Mouse (Mus musculus): ENCODE data around the gene Cdkn2d. TPM values are rescaled to one million over a fixed set of nuclear protein-coding genes. Genes with fewer than 3 reads are reported as not detected.
"Not testable (repeated sequence)": the region's sequence is repeated elsewhere in the genome, so short reads cannot be mapped to it uniquely, and the experiment has no call there.

Gene Cdkn2d
- polyA plus RNA-seq, 1 experiment from 2014 or later = 129 TPM

- Histone ChIP-seq H3K9ac (replicated peaks) (no peak overlapping the region), H3K4me2 (no peak overlapping the region), H3K36me3 (no peaks in the 10 kb centered on the region), H3K27ac (replicated peaks) (no peak overlapping the region), H3K4me3 (replicated peaks) (no peak overlapping the region), H3K4me1 (peaks cover 6% of the 10 kb centered on the region; the same call in 1 of the 2 replicates), H3K9me3 (replicated peaks) (no peaks in the 10 kb centered on the region), H3K27me3 (replicated peaks) (peaks cover 15% of the 10 kb centered on the region)
- no peak for ATAC-seq (ENCODE audit: low FRiP score)
- WGBS = 95% methylated on average over 9 of the region's 9 CpGs
Observed at GRCm38 (mm10) chr9:21314367-21315140, 23.3 kb upstream of the Cdkn2d start.

DNA sequence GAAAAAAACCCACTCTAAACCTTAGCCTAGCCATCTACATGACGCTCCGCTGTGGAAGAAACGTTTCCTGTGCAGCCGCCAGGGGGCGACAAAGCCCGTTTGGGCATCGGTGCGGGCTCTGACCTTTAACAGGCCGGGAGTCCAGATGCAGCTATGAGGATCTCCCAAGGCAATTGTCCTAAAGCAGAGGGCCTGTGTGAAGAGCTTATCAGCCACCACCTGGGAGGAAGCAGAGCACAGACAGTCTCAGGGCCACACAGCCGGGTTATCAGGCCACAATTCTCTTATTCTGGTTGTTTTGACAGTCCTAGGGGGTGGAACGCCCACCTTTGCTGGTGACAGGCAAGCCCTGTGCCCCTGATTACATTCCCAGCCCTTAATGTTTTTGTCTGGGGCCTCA is 22.2 kb upstream of the Cdkn2d start:
- Histone ChIP-seq H3K36me3 (no peaks in the 10 kb centered on the region), H3K9ac (replicated peaks) (no peak overlapping the region), H3K27ac (replicated peaks) (no peak overlapping the region), H3K9me3 (replicated peaks) (no peaks in the 10 kb centered on the region), H3K4me2 (no peak overlapping the region), H3K4me3 (replicated peaks) (no peak overlapping the region), H3K27me3 (replicated peaks) (peaks cover 15% of the 10 kb centered on the region), H3K4me1 (peaks cover 6% of the 10 kb centered on the region; the same call in 1 of the 2 replicates)
- peak; percentile 60; the same call in 1 of the 2 replicates for ATAC-seq (ENCODE audit: low FRiP score)
- 9% methylated on average over 11 of the region's 11 CpGs for WGBS

- Histone ChIP-seq H3K4me1 (peaks cover 6% of the 10 kb centered on the region; the same call in 1 of the 2 replicates), H3K27me3 (replicated peaks) (peaks cover 15% of the 10 kb centered on the region), H3K27ac (replicated peaks) (no peak within 1 kb of the TSS), H3K9ac (replicated peaks) (no peak within 1 kb of the TSS; the same call in 1 of the 2 replicates), H3K36me3 (no peaks in the 10 kb centered on the region), H3K4me3 (replicated peaks) (peak within 1 kb of the TSS; percentile 35), H3K4me2 (peak within 1 kb of the TSS; percentile 50), H3K9me3 (replicated peaks) (no peaks in the 10 kb centered on the region)
- WGBS = 11% methylated on average over 33 of the region's 35 CpGs
- ATAC-seq (ENCODE audit: low FRiP score) = peak; percentile 5; the same call in 1 of the 2 replicates
Observed at GRCm38 (mm10) chr9:21312134-21312533, 20.9 kb upstream of the Cdkn2d start, which contains the start of gene Ap1m2. Ap1m2 (minus strand) TSS chr9:21312337.

DNA sequence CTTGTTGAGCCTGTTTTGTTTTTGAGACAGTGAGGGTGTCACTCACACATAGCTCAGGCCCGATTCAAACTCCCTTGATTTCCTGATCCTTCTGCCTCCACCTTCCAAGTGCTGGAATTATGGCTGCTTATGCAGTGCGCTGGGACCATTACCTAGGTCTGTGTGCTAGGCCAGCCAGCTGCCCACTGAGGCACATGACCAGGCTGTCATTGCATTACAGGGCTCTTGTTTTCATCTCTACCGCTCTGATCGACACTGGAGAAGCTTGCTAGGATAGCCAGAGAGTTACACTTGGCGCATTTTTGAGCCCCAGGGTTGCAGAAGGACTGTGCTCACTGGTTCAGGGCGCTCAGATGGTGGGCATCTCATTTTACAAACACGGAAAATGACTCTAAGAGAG is 20.5 kb upstream of the Cdkn2d start:
- whole genome bisulfite sequencing = 25% methylated on average over 7 of the region's 7 CpGs
- H3K4me2 ChIP-seq = peak overlapping the region; percentile 50
- H3K9me3 ChIP-seq (replicated peaks) = no peaks in the 10 kb centered on the region
- H3K4me3 ChIP-seq (replicated peaks) = peak overlapping the region; percentile 35
- no peaks in the 10 kb centered on the region for H3K36me3 ChIP-seq
- H3K9ac ChIP-seq (replicated peaks) = no peak overlapping the region
- ATAC-seq (ENCODE audit: low FRiP score) = no peak
- no peak overlapping the region for H3K27ac ChIP-seq (replicated peaks)
- peaks cover 15% of the 10 kb centered on the region for H3K27me3 ChIP-seq (replicated peaks)
- H3K4me1 ChIP-seq = peaks cover 6% of the 10 kb centered on the region; the same call in 1 of the 2 replicates

DNA sequence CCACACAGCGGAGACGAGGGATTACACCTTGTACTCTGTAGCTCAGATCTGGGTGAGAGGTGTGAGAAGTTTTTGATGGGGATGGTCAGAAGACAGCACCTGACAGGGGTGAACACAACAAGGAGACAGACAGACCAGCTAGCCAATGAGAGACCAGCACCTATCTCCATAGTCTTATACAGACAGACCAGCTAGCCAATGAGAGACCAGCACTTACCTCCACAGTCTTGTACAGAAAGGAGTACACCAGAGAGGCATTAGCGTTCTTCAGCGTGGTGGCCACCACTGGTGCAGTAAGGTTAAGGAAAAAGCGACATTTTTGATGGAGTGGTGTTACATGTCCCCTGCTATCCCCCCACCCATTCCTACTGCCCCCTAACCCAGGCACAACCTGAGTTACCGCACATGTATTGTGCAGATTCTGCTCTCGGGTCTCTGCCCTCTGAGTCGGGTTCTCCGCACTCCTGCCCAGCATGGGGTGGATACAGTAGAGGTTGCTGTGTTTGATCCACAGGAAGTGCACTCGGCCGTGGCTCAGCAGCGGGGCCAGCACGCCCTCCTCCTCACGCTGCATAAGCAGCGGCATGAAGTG is 18.0 kb upstream of the Cdkn2d start:
- H3K9me3 ChIP-seq (replicated peaks) = no peaks in the 10 kb centered on the region
- ATAC-seq (ENCODE audit: low FRiP score) = no peak

GRCm38 (mm10) chr9:21305065-21305464 is 13.9 kb upstream of the Cdkn2d start:
- H3K36me3 ChIP-seq = no peaks in the 10 kb centered on the region
- no peaks in the 10 kb centered on the region for H3K9me3 ChIP-seq (replicated peaks)
- no peak for ATAC-seq (ENCODE audit: low FRiP score)
- no peaks in the 10 kb centered on the region for H3K27me3 ChIP-seq (replicated peaks)
- no peaks in the 10 kb centered on the region for H3K4me1 ChIP-seq
- no peak overlapping the region for H3K27ac ChIP-seq (replicated peaks)
- WGBS = 85% methylated on average over 7 of the region's 7 CpGs
- no peak overlapping the region for H3K4me2 ChIP-seq
- no peak overlapping the region for H3K4me3 ChIP-seq (replicated peaks)
- no peak overlapping the region for H3K9ac ChIP-seq (replicated peaks)

More for the DNA sequence above, 18.0 kb upstream of the Cdkn2d start:
- Histone ChIP-seq H3K4me1 (peaks cover 6% of the 10 kb centered on the region; the same call in 1 of the 2 replicates), H3K4me3 (replicated peaks) (no peak overlapping the region), H3K36me3 (no peaks in the 10 kb centered on the region), H3K4me2 (no peak overlapping the region), H3K9ac (replicated peaks) (no peak overlapping the region), H3K27me3 (replicated peaks) (peaks cover 15% of the 10 kb centered on the region), H3K27ac (replicated peaks) (no peak overlapping the region)
- 70% methylated on average over 15 of the region's 15 CpGs for WGBS

- Histone ChIP-seq H3K27me3 (replicated peaks) (no peaks in the 10 kb centered on the region), H3K27ac (replicated peaks) (no peak overlapping the region), H3K4me3 (replicated peaks) (no peak overlapping the region), H3K4me1 (no peaks in the 10 kb centered on the region), H3K9ac (replicated peaks) (no peak overlapping the region), H3K36me3 (no peaks in the 10 kb centered on the region), H3K4me2 (no peak overlapping the region), H3K9me3 (replicated peaks) (no peaks in the 10 kb centered on the region)
- no peak for ATAC-seq (ENCODE audit: low FRiP score)
- WGBS = 94% methylated on average over 10 of the region's 10 CpGs
Observed at GRCm38 (mm10) chr9:21299014-21299413, 7.8 kb upstream of the Cdkn2d start.

GRCm38 (mm10) chr9:21292271-21292670 is 1.1 kb upstream of the Cdkn2d start:
- WGBS = 97% methylated on average over 3 of the region's 3 CpGs
- no peak overlapping the region for H3K4me2 ChIP-seq
- H3K9me3 ChIP-seq (replicated peaks) = no peaks in the 10 kb centered on the region
- H3K36me3 ChIP-seq = no peaks in the 10 kb centered on the region
- no peaks in the 10 kb centered on the region for H3K27me3 ChIP-seq (replicated peaks)
- H3K27ac ChIP-seq (replicated peaks) = no peak overlapping the region
- no peak overlapping the region for H3K9ac ChIP-seq (replicated peaks)
- H3K4me1 ChIP-seq = peaks cover 26% of the 10 kb centered on the region
- no peak for ATAC-seq (ENCODE audit: low FRiP score)
- H3K4me3 ChIP-seq (replicated peaks) = no peak overlapping the region

DNA sequence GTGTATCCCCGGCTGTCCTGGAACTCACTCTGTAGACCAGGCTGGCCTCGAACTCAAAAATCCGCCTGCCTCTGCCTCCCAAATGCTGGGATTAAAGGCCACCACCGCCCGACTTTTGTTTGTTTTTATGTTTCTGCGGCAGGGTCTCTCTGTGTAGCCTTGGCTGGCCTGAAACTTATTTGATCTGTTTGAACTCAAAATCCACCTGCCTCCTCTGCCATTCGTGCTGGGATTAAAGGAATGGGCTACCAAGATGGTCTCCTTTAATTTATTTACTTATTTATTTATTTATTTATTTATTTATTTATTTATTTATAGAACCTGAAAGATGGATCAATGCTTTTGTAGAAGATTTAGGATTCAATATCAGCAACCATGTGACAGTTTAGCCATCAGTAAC is 661 bp upstream of the Cdkn2d start:
- H3K4me2 ChIP-seq = peak overlapping the region; percentile 79

GRCm38 (mm10) chr9:21290589-21290988 is 618 bp downstream of the Cdkn2d start:
- WGBS = 0% methylated on average over 20 of the region's 20 CpGs
- Histone ChIP-seq H3K9ac (replicated peaks) (peak overlapping the region; percentile 86), H3K9me3 (replicated peaks) (no peaks in the 10 kb centered on the region), H3K4me3 (replicated peaks) (peak overlapping the region; percentile 81), H3K36me3 (peaks cover 2% of the 10 kb centered on the region; the same call in 1 of the 2 replicates), H3K27ac (replicated peaks) (peak overlapping the region; percentile 88), H3K4me2 (peak overlapping the region; percentile 79), H3K27me3 (replicated peaks) (no peaks in the 10 kb centered on the region), H3K4me1 (peaks cover 40% of the 10 kb centered on the region)
- ATAC-seq (ENCODE audit: low FRiP score) = no peak

More for the DNA sequence above, 661 bp upstream of the Cdkn2d start:
- ATAC-seq (ENCODE audit: low FRiP score); H3K9ac ChIP-seq (replicated peaks); H3K9me3 ChIP-seq (replicated peaks); H3K36me3 ChIP-seq; H3K27me3 ChIP-seq (replicated peaks): not testable (repeated sequence)
- Histone ChIP-seq H3K27ac (replicated peaks) (peak overlapping the region; percentile 68), H3K4me3 (replicated peaks) (peak overlapping the region; percentile 81), H3K4me1 (peaks cover 30% of the 10 kb centered on the region)
- 20% methylated on average over 7 of the region's 7 CpGs for WGBS

GRCm38 (mm10) chr9:21289337-21289671 is 1.9 kb downstream of the Cdkn2d start:
- peaks cover 13% of the 10 kb centered on the region for H3K36me3 ChIP-seq
- no peak for ATAC-seq (ENCODE audit: low FRiP score)
- H3K9me3 ChIP-seq (replicated peaks) = no peaks in the 10 kb centered on the region
- no peak overlapping the region for H3K9ac ChIP-seq (replicated peaks)
- H3K4me1 ChIP-seq = peaks cover 47% of the 10 kb centered on the region
- peak overlapping the region; percentile 81; the same call in 1 of the 2 replicates for H3K4me3 ChIP-seq (replicated peaks)
- WGBS = 86% methylated on average over 2 of the region's 2 CpGs
- H3K4me2 ChIP-seq = peak overlapping the region; percentile 79
- H3K27ac ChIP-seq (replicated peaks) = no peak overlapping the region
- H3K27me3 ChIP-seq (replicated peaks) = no peaks in the 10 kb centered on the region

Measured in neural tube, embryonic 15.5 days (tissue).